Mouse (Mus musculus): ENCODE measurements around the gene Ephb1. TPM values are rescaled to one million over a fixed set of nuclear protein-coding genes. Genes with fewer than 3 reads are reported as not detected.
A peak's percentile ranks its signal among the peaks of the same experiment; 100 is the strongest.

Ephb1 gene
- polyA plus RNA-seq, 1 experiment from 2014 or later: 9.5 TPM

DNA sequence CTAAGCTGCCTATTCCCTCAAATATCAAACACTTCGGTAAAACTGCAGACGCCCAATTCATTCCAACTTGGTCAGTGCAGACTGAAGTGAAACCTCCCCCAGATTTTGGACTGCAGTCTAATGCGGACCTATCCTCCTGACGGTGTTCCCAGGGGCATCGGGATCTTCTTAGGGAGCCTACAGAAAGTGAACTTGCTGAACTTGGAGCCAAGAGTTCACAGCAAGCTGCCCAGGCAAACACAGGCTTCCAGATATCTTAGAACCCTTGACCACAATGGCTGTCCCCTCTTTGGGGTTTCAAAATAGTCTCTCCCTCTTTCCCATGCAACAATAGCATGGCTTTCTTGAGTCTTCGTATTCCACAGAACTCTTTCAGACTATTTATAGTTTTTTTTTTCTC is 3.8 kb downstream of the Ephb1 start:
- no peak for DNase-seq (ENCODE audit: low spot score)
- Histone ChIP-seq H3K4me1 (peaks cover 35% of the 10 kb centered on the region), H3K9me3 (replicated peaks) (no peaks in the 10 kb centered on the region), H3K27ac (replicated peaks) (no peak overlapping the region), H3K4me3 (no peak overlapping the region), H3K27me3 (ENCODE audit: low read depth, poor library complexity, severe bottlenecking) (peaks cover 89% of the 10 kb centered on the region), H3K36me3 (no peaks in the 10 kb centered on the region)
- WGBS: 90% methylated on average over 6 of the region's 6 CpGs

DNA sequence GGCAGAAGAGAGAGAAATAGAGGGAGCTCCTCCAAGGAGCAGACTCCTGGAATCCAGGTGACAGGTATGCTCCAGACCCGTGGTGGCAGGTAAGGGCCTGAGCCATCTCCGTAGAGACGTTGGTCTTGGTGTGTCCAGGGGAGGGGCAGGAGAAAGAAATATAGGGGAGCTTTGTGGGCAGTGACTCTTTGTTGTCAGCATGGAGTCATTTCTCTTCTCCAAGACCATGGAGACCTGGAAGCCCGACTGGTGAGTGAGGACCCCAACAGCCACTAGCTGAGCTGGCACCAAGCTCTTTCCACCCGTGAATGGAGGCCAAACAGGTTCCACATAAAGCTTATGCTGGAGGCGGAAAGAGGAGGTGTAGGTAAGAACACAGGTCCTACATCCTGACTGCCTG is 4.4 kb downstream of the Ephb1 start:
- 89% methylated on average over 6 of the region's 6 CpGs for WGBS
- Histone ChIP-seq H3K27me3 (ENCODE audit: low read depth, poor library complexity, severe bottlenecking) (peaks cover 83% of the 10 kb centered on the region), H3K27ac (replicated peaks) (no peak overlapping the region), H3K36me3 (no peaks in the 10 kb centered on the region), H3K4me1 (peaks cover 35% of the 10 kb centered on the region), H3K4me3 (no peak overlapping the region), H3K9me3 (replicated peaks) (no peaks in the 10 kb centered on the region)
- DNase-seq (ENCODE audit: low spot score): peak; percentile 5

DNA sequence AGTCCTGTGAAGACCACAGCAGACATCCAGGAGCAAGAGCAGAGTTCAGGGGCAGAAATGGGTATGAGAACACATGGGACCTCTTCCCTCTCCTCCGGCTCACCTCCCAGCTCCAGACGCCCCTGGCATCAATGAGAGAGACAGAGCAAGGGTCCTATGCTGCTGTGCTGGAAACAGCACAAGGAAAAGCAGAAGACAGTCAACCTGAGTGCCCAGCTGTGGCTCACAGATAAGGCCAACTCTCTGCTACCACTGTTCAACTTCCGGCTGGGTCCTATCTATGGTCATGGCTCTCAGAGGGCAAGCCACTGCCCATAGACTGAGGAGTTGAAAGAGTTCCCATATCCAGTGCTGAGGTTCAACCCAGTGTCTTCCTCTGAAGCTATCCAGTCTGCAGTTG is 7.7 kb downstream of the Ephb1 start:
- Histone ChIP-seq H3K4me3 (no peak overlapping the region), H3K9me3 (replicated peaks) (no peaks in the 10 kb centered on the region), H3K4me1 (peaks cover 19% of the 10 kb centered on the region), H3K27me3 (ENCODE audit: low read depth, poor library complexity, severe bottlenecking) (peaks cover 54% of the 10 kb centered on the region), H3K36me3 (no peaks in the 10 kb centered on the region), H3K27ac (replicated peaks) (no peak overlapping the region)
- WGBS: 85% methylated on average over 3 of the region's 3 CpGs
- no peak for DNase-seq (ENCODE audit: low spot score)

DNA sequence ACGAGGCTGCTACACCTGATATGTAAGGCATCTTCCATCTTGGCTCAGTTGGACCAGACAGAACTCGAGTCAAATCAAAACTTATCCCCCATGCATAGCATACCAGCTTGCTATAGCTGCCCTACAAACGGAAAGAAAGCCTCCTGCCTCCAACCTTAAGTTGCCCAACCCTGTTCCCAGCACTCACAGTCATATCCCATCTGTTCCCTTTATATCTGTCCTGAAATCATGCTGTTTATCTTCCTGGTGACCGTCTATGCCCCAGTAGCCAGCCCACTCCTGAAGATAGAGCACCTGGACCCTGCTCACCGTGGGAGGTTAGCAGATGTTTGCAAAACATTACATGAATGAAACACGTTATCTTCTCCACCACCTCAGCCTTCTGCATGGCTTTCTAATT is 9.0 kb downstream of the Ephb1 start:
- no peak overlapping the region for H3K4me3 ChIP-seq
- peaks cover 41% of the 10 kb centered on the region for H3K27me3 ChIP-seq (ENCODE audit: low read depth, poor library complexity, severe bottlenecking)
- no peak overlapping the region for H3K27ac ChIP-seq (replicated peaks)
- DNase-seq (ENCODE audit: low spot score): no peak
- 82% methylated on average over 6 of the region's 6 CpGs for WGBS
- no peaks in the 10 kb centered on the region for H3K36me3 ChIP-seq
- peaks cover 14% of the 10 kb centered on the region for H3K4me1 ChIP-seq
- no peaks in the 10 kb centered on the region for H3K9me3 ChIP-seq (replicated peaks)

DNA sequence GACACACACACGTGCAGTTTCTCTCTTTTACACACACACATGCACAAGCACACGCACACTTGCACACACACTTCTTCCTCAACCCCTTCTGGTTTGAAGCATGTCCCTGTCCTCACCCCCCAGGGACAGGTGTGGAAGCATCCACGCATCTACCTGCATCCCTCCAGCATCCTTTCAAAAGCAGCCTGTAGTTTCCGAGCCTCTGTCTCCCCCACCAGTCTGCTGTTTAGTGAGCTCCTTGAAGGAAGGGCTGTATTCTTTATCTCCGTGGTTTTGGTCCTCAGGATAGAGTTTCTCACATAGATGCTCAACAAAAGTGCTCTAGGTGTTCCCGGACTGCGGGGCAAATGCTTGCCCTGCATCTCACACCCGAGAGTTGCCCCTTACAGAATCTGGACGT is 9.4 kb downstream of the Ephb1 start:
- Histone ChIP-seq H3K9me3 (replicated peaks) (no peaks in the 10 kb centered on the region), H3K4me3 (no peak overlapping the region), H3K4me1 (peaks cover 14% of the 10 kb centered on the region), H3K27me3 (ENCODE audit: low read depth, poor library complexity, severe bottlenecking) (peaks cover 37% of the 10 kb centered on the region), H3K36me3 (no peaks in the 10 kb centered on the region), H3K27ac (replicated peaks) (no peak overlapping the region)
- no peak for DNase-seq (ENCODE audit: low spot score)
- 88% methylated on average over 9 of the region's 9 CpGs for WGBS

DNA sequence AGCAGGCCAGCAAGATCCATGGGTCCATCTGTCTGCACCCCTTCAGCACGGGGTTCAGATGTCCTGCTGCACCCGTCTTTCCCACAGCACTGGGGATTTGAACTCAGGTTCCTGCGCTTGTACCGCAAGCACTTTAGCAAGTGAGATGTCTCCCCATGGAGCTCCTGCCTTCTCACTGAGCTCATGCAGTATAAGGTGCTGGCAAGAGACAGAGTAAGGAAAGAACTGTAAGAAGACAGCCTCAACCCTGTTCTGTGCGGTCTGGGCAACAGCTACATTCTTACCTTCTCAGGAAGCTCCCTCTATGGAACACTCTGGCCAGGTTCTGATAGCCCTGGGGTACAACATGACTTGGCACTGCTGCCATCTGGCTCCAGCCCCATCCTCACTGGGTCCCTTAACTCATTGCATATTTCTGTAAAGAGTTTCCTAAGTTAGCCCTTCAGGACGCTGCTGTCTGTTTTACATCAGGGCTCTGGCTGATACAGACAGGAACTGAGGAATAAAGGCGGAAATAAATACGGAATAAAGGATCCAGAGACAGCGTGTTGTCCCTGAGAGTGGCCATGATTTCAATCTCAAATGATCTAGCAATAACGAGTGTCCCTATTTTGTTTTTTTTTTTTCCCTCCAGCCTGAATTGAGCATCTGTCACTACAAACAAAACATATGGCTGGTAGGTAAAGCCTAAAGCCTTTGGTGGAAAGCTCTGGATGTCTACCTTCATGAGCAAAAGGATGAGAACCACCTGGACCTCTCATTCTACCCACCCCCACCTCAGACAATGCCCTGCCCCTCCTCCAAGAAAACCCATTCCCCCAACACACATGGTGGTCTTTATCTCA is 10.2 kb downstream of the Ephb1 start:
- 87% methylated on average over 10 of the region's 10 CpGs for WGBS
- H3K27me3 ChIP-seq (ENCODE audit: low read depth, poor library complexity, severe bottlenecking): peaks cover 29% of the 10 kb centered on the region
- H3K4me3 ChIP-seq: no peak overlapping the region
- peaks cover 14% of the 10 kb centered on the region for H3K4me1 ChIP-seq
- H3K9me3 ChIP-seq (replicated peaks): no peaks in the 10 kb centered on the region
- H3K27ac ChIP-seq (replicated peaks): no peak overlapping the region
- no peaks in the 10 kb centered on the region for H3K36me3 ChIP-seq
- DNase-seq (ENCODE audit: low spot score): no peak

DNA sequence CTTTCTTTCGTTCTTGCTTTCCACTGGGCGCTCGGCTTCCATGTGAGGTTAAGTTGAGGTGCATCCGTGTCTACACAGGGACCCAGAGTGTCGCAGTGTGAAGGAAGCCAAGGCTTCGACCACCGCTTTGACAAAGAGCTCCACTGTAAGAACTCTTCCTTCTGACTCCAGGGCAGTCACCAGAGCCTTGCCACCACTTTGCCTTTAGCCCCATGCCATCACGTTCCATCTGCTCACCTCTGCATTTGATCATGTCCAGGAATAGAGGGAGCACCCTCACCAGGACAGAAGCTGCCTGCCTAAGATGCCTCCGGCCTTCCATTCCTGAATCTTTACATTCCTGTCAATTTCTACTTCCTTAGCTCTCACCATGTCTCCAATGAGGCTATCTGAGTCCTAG is 11.4 kb downstream of the Ephb1 start:
- DNase-seq (ENCODE audit: low spot score): no peak
- WGBS: 92% methylated on average over 9 of the region's 9 CpGs
- Histone ChIP-seq H3K4me1 (peaks cover 14% of the 10 kb centered on the region), H3K4me3 (no peak overlapping the region), H3K27ac (replicated peaks) (no peak overlapping the region), H3K27me3 (ENCODE audit: low read depth, poor library complexity, severe bottlenecking) (peaks cover 17% of the 10 kb centered on the region), H3K36me3 (peaks cover 3% of the 10 kb centered on the region; the same call in 1 of the 2 replicates), H3K9me3 (replicated peaks) (no peaks in the 10 kb centered on the region)

DNA sequence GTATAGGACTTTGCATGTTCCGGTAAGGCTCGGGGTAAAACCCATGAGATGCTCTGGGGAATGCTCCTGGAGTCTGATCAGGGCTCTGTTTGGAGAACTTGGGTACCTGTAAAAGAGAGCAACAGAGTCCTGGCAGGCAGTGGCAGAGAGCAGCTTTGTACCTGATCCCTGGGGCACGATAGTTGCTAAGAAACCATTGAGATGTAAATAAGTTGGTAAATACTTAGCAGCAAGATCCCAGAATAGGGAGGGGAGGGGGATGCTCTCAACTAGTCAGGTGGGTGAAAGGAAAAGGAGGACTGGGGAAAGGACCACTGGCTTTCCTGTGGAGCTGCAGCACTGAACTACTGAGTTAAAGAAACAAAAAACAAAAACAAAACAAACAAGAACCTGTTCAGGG is 12.5 kb downstream of the Ephb1 start:
- H3K9me3 ChIP-seq (replicated peaks): no peaks in the 10 kb centered on the region
- H3K27ac ChIP-seq (replicated peaks): no peak overlapping the region
- no peak for DNase-seq (ENCODE audit: low spot score)
- peaks cover 5% of the 10 kb centered on the region; the same call in 1 of the 2 replicates for H3K36me3 ChIP-seq
- peaks cover 16% of the 10 kb centered on the region for H3K4me1 ChIP-seq
- peaks cover 6% of the 10 kb centered on the region for H3K27me3 ChIP-seq (ENCODE audit: low read depth, poor library complexity, severe bottlenecking)
- H3K4me3 ChIP-seq: no peak overlapping the region
- WGBS: 37% methylated on average over 3 of the region's 3 CpGs

DNA sequence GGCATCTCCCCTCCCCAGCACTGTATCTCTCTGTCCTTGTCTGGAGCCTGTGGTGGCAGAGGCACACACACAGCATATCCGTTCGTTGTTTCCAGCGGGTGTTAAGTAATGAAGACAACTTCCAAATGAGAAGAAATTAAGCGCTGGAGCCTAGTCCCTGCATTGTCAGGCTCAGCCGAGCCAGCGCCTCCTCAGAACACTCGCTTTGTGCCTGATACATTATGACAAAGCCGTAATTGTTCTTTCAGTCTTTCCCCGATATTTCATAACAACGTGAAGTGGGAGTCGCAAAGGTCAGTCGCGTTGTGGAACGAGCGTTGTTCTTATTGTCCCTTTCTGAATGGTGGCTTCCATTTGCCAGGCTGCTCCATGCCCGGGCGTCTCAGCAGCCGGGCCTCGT is 13.7 kb downstream of the Ephb1 start:
- H3K9me3 ChIP-seq (replicated peaks): no peaks in the 10 kb centered on the region
- H3K4me3 ChIP-seq: no peak overlapping the region
- no peak for DNase-seq (ENCODE audit: low spot score)
- H3K27me3 ChIP-seq (ENCODE audit: low read depth, poor library complexity, severe bottlenecking): no peaks in the 10 kb centered on the region
- peaks cover 5% of the 10 kb centered on the region; the same call in 1 of the 2 replicates for H3K36me3 ChIP-seq
- WGBS: 90% methylated on average over 19 of the region's 19 CpGs
- H3K4me1 ChIP-seq: peaks cover 17% of the 10 kb centered on the region
- no peak overlapping the region for H3K27ac ChIP-seq (replicated peaks)

DNA sequence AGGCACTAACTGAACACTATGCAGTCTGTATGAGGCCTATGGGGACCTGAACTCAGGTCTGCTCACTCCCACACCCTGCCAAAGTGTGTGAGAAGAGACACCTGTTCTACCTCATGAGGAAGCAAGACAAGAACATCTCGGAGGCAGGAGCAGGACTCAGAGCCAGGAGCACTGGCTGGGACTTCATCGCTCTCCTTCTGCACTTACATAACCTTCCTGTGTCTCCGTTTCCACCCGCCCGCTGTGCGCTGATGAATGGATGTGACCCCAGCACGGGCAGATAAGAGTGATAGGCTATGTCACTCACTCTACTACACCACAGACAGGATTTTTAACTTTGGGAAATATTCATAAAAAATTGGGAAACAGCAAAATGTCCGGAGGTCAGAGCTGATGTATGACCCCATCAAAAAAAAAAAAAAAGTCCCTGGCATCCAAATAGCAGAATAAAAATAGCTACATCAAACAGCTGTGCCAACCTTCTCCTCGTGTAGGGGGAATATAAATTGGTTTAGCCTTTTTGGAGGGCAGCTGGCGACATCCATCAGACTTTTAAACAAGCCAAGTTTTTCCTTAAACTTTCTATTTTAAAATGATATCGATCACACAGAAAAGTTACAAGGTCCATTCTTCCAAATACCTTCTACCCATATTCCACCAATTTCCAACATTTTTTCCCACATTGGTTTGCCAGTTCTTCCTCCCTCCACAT is 18.8 kb downstream of the Ephb1 start:
- no peak for DNase-seq (ENCODE audit: low spot score)
- peaks cover 5% of the 10 kb centered on the region; the same call in 1 of the 2 replicates for H3K36me3 ChIP-seq
- no peak overlapping the region for H3K4me3 ChIP-seq
- H3K9me3 ChIP-seq (replicated peaks): no peaks in the 10 kb centered on the region
- peaks cover 6% of the 10 kb centered on the region for H3K4me1 ChIP-seq
- H3K27me3 ChIP-seq (ENCODE audit: low read depth, poor library complexity, severe bottlenecking): no peaks in the 10 kb centered on the region
- WGBS: 92% methylated on average over 11 of the region's 11 CpGs
- no peak overlapping the region for H3K27ac ChIP-seq (replicated peaks)

DNA sequence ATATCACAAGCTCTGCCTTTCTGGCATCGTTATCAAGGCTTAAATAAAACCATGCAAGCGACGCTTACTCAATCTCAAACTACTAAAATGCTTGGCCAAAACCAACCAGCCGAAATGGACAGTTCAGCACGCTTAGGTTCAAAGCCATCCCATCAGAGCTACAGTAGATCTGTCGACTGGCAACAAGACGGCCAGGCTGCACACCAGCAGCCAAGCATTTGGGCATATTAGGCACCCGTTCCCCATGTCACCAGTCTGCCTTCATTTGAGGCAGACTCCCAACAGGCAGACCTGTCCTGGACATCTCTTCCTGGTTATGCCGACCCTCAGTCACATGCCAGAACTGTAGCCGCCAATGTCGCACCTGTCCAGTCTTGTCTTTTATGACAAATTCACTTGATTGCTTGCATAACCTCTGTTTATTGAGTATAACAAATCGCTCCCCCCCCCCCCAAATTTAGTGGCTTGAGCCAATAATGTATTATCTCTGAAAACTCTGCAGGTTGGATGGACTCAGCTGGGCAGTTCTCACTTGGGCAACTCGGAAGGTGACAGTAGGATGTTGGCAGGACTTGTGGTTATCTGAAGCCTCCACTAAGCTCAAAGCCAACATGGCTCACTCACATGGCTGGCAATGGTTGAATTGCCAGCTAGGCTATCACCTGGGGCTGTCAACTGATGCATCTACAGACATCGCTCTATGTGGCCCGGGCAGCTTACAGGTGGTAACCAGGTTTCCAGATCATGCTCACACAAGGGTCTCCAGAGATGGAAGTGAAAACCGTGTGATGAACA is 24.0 kb downstream of the Ephb1 start:
- Histone ChIP-seq H3K36me3 (no peaks in the 10 kb centered on the region), H3K9me3 (replicated peaks) (no peaks in the 10 kb centered on the region), H3K4me3 (no peak overlapping the region), H3K27ac (replicated peaks) (no peak overlapping the region), H3K4me1 (no peaks in the 10 kb centered on the region), H3K27me3 (ENCODE audit: low read depth, poor library complexity, severe bottlenecking) (no peaks in the 10 kb centered on the region)
- DNase-seq (ENCODE audit: low spot score): no peak
- 93% methylated on average over 16 of the region's 16 CpGs for whole genome bisulfite sequencing

DNA sequence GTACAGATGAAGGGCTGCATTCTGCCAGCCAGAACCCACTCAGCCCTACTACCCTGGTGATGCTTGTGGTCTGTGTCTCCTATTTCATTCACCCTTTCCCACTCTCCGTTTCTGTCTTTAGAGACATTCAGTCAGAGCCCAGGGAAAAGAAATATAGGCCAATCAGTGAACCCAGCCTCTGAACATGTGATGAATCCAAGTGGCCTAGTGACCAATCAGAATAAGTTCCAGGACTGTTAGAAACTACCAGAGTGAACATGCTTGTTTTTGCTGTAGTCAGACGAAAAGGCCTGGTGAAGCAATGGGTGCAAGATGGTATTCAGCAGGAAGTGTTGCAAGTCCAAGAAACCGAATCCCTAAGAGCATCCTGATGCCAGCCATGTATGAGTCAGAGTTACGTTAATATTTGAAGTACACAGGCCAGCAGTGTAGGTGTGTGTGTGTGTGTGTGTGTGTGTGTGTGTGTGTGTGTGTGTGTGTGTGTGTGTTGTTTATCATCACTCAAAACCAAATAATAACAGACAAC is 26.8 kb downstream of the Ephb1 start:
- H3K9me3 ChIP-seq (replicated peaks): no peaks in the 10 kb centered on the region

More for the DNA sequence above, 26.8 kb downstream of the Ephb1 start:
- no peaks in the 10 kb centered on the region for H3K36me3 ChIP-seq
- no peaks in the 10 kb centered on the region for H3K27me3 ChIP-seq (ENCODE audit: low read depth, poor library complexity, severe bottlenecking)
- no peak overlapping the region for H3K4me3 ChIP-seq
- 90% methylated on average over 4 of the region's 4 CpGs for WGBS
- no peaks in the 10 kb centered on the region for H3K4me1 ChIP-seq
- DNase-seq (ENCODE audit: low spot score): no peak
- H3K27ac ChIP-seq (replicated peaks): no peak overlapping the region

All from midbrain, embryonic 10.5 days (tissue).